Mouse (Mus musculus) fat pad, adult 2 months (tissue): ENCODE measurements around the gene Zfp462.

Source experiments
- DNase-seq: peaks from one replicate; pipeline ENCODE4 v3.0.0-alpha.2; 2011; ENCODE audit warnings: low read depth, low spot score; ENCODE audit errors: extremely low read depth

Gene Zfp462

DNA sequence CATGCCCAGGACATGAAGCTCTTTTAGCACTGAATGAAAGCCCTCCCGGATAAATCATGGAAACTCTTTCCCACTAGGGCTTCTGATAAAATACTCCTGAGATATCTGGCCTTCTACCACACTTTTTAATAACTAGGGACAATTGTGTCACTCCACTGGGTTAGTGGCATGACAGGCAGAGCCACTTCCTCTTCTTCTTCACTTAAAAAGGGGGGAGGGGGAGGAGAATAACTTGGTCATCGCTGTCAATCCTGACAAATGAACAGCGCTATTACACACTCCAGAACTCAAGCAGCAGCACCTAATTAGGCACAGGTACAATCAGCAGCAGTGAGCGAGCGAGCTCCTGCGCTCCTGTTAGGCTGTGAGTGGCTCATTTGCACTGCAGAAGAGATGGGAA is 153.5 kb downstream of the Zfp462 start:
- no peak for DNase-seq

GRCm38 (mm10) chr4:55100851-55101250 is 156.0 kb downstream of the Zfp462 start:
- DNase-seq = no peak

DNA sequence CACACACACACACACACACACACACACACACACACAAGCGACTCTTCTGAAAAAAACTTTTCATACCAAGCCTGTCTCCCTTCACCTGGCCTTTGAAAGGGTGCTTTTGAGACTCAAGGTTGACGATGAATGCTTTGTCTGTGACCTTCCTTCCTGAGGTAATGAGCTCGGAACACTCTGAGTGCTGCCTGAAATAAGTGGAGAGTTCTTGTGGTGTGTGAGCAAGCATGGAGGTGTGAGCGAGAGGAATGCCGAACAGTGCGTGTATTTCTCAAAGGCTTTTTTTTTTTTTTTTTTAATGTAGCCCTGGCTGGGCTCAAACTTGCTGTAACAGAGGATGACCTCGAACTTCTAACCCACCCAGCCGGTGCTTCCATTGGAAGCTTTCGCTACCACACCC is 156.8 kb downstream of the Zfp462 start:
- DNase-seq = no peak

DNA sequence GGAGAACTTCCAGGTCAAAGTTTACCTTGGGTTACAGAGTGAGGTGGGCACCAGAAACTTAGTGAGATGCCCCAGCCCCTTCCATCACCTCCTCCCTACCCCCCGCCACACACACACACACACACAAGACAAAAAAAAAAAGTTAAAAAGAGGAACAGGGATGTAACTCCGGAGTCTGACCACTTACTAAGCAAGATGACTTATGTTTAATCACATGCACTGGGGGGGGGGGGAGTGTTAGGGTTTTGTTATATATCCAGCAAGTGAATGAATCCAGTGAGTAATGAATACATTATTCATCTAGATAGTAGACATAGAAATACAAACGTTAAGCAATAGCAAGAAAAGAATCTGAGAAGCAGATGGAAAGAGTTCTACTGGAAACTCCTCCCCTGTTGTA is 157.5 kb downstream of the Zfp462 start:
- no peak for DNase-seq

DNA sequence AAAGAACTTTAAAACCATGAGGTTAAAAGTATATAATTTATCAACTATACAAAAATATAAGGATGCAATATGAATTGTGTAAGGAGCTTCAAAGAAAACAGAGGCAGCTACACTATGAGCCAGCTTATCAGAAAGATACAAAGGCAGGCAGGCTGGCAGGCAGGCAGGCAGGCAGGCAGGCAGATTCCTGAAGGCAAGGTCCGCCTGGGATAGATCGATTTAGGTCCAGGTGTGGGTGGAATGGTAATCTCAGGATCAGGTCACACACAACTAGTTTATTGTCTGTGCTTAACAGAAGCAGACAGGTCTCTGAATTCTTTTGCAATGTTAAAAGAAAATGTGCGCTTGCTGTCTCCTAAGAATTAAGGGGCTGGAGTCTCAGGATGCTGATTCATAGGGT is 158.7 kb downstream of the Zfp462 start:
- peak; percentile 10 for DNase-seq

- no peak for DNase-seq
Measured at GRCm38 (mm10) chr4:55117839-55118487, 173.1 kb downstream of the Zfp462 start.

- no peak for DNase-seq
Measured at GRCm38 (mm10) chr4:55121126-55121525, 176.3 kb downstream of the Zfp462 start.

DNA sequence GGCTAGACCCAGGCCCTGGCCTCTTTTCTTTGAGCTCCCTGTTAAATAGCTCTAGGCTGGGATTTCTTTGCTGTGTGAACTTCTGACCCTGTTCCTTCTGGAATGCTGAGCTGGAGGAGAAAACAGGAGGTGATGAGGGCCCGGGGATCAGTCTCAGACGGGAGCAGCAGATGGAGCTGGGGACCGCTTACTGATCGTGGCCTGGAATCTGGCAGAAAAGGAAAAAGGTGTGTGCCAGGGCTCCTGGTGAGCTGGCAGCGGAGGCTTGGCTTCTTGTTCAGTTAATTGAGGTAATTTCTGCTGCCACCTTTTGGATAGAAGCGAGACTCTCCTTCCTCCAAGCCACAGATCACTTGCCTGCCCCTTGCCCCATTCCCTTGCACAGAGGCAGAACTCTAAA is 177.1 kb downstream of the Zfp462 start:
- no peak for DNase-seq

- DNase-seq = no peak
Measured at GRCm38 (mm10) chr4:55124126-55124525, 179.3 kb downstream of the Zfp462 start.

- DNase-seq = no peak
Measured at GRCm38 (mm10) chr4:55125048-55125737, 180.3 kb downstream of the Zfp462 start.

- DNase-seq = no peak
Measured at GRCm38 (mm10) chr4:55125738-55126054, 180.8 kb downstream of the Zfp462 start.

DNA sequence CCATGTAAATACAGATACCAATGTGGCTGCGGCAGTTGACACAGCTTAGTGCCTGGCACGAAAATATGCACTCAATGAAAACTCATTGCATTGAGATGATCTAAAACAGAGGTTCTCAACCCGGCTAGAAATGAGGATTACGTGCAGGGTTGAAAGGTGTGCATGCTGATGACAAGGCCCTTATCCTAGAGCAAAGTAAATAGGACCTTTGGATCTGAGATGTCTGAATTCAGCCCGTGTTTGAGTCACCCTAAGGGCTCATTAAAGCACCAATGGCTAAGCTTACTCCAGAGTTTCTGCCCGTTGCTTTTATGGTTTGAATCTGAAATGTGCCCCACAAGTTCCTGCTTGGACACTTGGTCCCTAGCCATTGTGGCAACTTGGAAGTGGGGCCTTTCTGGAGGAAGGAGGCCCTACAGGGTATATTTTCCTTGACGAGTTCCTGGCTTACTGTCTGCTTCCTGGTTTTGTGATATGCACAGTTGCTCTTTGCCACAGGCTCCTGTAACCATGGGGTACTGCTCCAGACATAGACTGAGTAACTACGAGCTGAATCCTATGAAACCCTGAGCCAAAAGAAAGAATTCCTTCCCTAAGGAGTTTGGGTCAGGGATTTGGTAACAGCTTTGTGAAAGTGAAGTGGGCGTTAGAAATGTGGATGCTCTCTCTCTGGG is 182.5 kb downstream of the Zfp462 start:
- no peak for DNase-seq

GRCm38 (mm10) chr4:55128088-55128835 is 183.4 kb downstream of the Zfp462 start:
- peak; percentile 74 for DNase-seq
